Mouse (Mus musculus) liver, embryonic 14.5 days (tissue): ENCODE data around the gene Endou. TPM values are rescaled to one million over a fixed set of nuclear protein-coding genes. Genes with fewer than 3 reads are reported as not detected.

Experiments
- ATAC-seq: fragments of 200-750 bp; cut with Nextera tagmentation; 2 replicates; pipeline ENCODE4 v1.8.0; 2017; ENCODE audit warnings: moderate number of reproducible peaks, mild to moderate bottlenecking, moderate library complexity; ENCODE audit not compliant: insufficient read depth
- DNase-seq, 3 experiments: peaks; one replicate each; pipeline ENCODE4 v3.0.0-alpha.2; 2012 to 2013; ENCODE audit warnings: low read depth in 3 of 3, low spot score in 3 of 3
- H3K27ac ChIP-seq: fragments of 300-500 bp; sonication (generic); 2 replicates; pipeline ENCODE4 v1.5.1; 2014; ENCODE audit warnings: moderate library complexity, mild to moderate bottlenecking, control low read depth, inconsistent platforms
- H3K27me3 ChIP-seq: fragments of 300-500 bp; sonication (generic); 2 replicates; pipeline ENCODE4 v1.6.1; 2014; ENCODE audit warnings: mild to moderate bottlenecking, low read length, moderate library complexity; ENCODE audit not compliant: control insufficient read depth, insufficient read depth
- H3K36me3 ChIP-seq: fragments of 300-500 bp; sonication (generic); replicated peaks from 2 replicates; pipeline ENCODE4 v1.6.1; 2014; ENCODE audit warnings: low read depth; ENCODE audit not compliant: control insufficient read depth, insufficient read depth
- H3K4me1 ChIP-seq, 2 experiments: fragments of 200-500 bp in 1 of 2; fragments of 300-500 bp in 1 of 2; sonication (generic) in 1 of 2; replicated peaks; 2 replicates each; pipeline ENCODE4 v1.6.1; 2012 to 2014; ENCODE audit warnings: antibody characterized with exemption in 1 of 2, inconsistent platforms in 1 of 2, low read length in 1 of 2; ENCODE audit not compliant: control insufficient read depth in 2 of 2, insufficient read depth in 2 of 2
- H3K4me2 ChIP-seq: fragments of 300-500 bp; sonication (generic); 2 replicates; pipeline ENCODE4 v1.6.1; 2014; ENCODE audit warnings: low read depth, mild to moderate bottlenecking, control low read depth, moderate library complexity
- H3K4me3 ChIP-seq, 2 experiments: fragments of 200-500 bp in 1 of 2; fragments of 300-500 bp in 1 of 2; sonication (generic) in 1 of 2; 2 replicates each; pipeline ENCODE4 v1.5.1; 2012 to 2014; ENCODE audit warnings: low read depth in 2 of 2, low read length in 2 of 2, mild to moderate bottlenecking in 2 of 2, control low read depth in 1 of 2, inconsistent platforms in 1 of 2, moderate library complexity in 1 of 2; ENCODE audit not compliant: insufficient read depth in 1 of 2
- H3K9ac ChIP-seq: fragments of 300-500 bp; sonication (generic); replicated peaks from 2 replicates; pipeline ENCODE4 v1.6.1; 2014; ENCODE audit warnings: mild to moderate bottlenecking, control low read depth, moderate library complexity
- H3K9me3 ChIP-seq: fragments of 300-500 bp; sonication (generic); 2 replicates; pipeline ENCODE4 v1.6.1; 2016; ENCODE audit warnings: low read length, mixed read lengths; ENCODE audit not compliant: control insufficient read depth
- CTCF ChIP-seq: IDR thresholded peaks from 2 replicates; pipeline ENCODE4 v1.5.1; 2016; ENCODE audit warnings: antibody characterized with exemption, low read depth, control low read depth
- EP300 ChIP-seq: IDR thresholded peaks from 2 replicates; pipeline ENCODE4 v1.6.1; 2016; ENCODE audit warnings: antibody characterized with exemption, low read depth
- WGBS: fragments of 180-500 bp; shearing (Covaris S2); extraction: QIAGEN DNeasy Blood & Tissue Kit; methylation state at CpG from one replicate; pipeline ENCODE4 v1.1.7; 2014; ENCODE audit not compliant: insufficient replicate concordance; 5-methylcytosine and 5-hydroxymethylcytosine counted together
- polyA plus RNA-seq, 2 experiments: library from polyadenylated mRNA; depleted of rRNA in 1 of 2; stranded (reverse) in 1 of 2; unstranded in 1 of 2; fragments of >200 nt; fragmentation: Nextera tagmentation in 1 of 2; extraction: Ambion mirVana in 1 of 2; gene quantifications; 2 replicates each; pipeline versions ENCODE4 v1.2.1 to v1.2.3; 2012 to 2014

The Endou gene
- polyA plus RNA-seq, 2 experiments, result 0.01 TPM; not detected in 1

GRCm38 (mm10) chr15:97718535-97719155 is 12.5 kb downstream of the Endou start:
- H3K4me2 ChIP-seq, result no peak overlapping the region
- 61% methylated on average over 8 of the region's 8 CpGs for WGBS
- no peak overlapping the region for H3K9ac ChIP-seq
- no peaks in the 10 kb centered on the region for H3K9me3 ChIP-seq
- H3K4me3 ChIP-seq, result no peak overlapping the region
- TF ChIP-seq EP300 (no peak), CTCF (no peak)
- ATAC-seq (no peak), DNase-seq (no peak)
- no peak overlapping the region for H3K27ac ChIP-seq
- H3K27me3 ChIP-seq, result no peaks in the 10 kb centered on the region
- H3K36me3 ChIP-seq, result no peaks in the 10 kb centered on the region
- no peaks in the 10 kb centered on the region for H3K4me1 ChIP-seq

- Histone ChIP-seq H3K4me3 (no peak overlapping the region), H3K27ac (no peak overlapping the region), H3K4me1 (no peaks in the 10 kb centered on the region; a peak in 1 of 4 replicates), H3K36me3 (no peaks in the 10 kb centered on the region), H3K4me2 (no peak overlapping the region), H3K27me3 (no peaks in the 10 kb centered on the region), H3K9me3 (no peaks in the 10 kb centered on the region), H3K9ac (no peak overlapping the region)
- ATAC-seq (no peak), DNase-seq (peak; percentile 12 to 23 (median 14))
- WGBS, result 31% methylated on average over 12 of the region's 12 CpGs
- TF ChIP-seq EP300 (no peak), CTCF (peak; percentile 72)
These were observed 13.1 kb downstream of the Endou start for GRCm38 (mm10) chr15:97717861-97718534.

- Histone ChIP-seq H3K9me3 (no peaks in the 10 kb centered on the region), H3K27ac (no peak overlapping the region), H3K27me3 (no peaks in the 10 kb centered on the region), H3K9ac (no peak overlapping the region), H3K4me3 (no peak overlapping the region), H3K4me1 (no peaks in the 10 kb centered on the region; a peak in 1 of 4 replicates), H3K4me2 (no peak overlapping the region), H3K36me3 (no peaks in the 10 kb centered on the region)
- DNase-seq (no peak), ATAC-seq (no peak)
- TF ChIP-seq EP300, result no peak
- TF ChIP-seq CTCF, result no peak
- 54% methylated on average over 11 of the region's 11 CpGs for WGBS
These were observed 14.4 kb downstream of the Endou start for GRCm38 (mm10) chr15:97716782-97717181.

- no peak overlapping the region for H3K4me2 ChIP-seq
- 82% methylated on average over 1 of the region's 1 CpGs for WGBS
- H3K36me3 ChIP-seq, result no peaks in the 10 kb centered on the region
- TF ChIP-seq CTCF, result no peak
- no peak for TF ChIP-seq EP300
- no peaks in the 10 kb centered on the region for H3K9me3 ChIP-seq
- no peak overlapping the region for H3K27ac ChIP-seq
- DNase-seq (no peak), ATAC-seq (no peak)
- H3K4me1 ChIP-seq, result no peaks in the 10 kb centered on the region; a peak in 1 of 4 replicates
- H3K4me3 ChIP-seq, result no peak overlapping the region
- H3K9ac ChIP-seq, result no peak overlapping the region
- H3K27me3 ChIP-seq, result no peaks in the 10 kb centered on the region
These were observed 15.4 kb downstream of the Endou start for GRCm38 (mm10) chr15:97715734-97716133.

- no peaks in the 10 kb centered on the region for H3K9me3 ChIP-seq
- no peaks in the 10 kb centered on the region; a peak in 1 of 4 replicates for H3K4me1 ChIP-seq
- DNase-seq (no peak), ATAC-seq (no peak)
- no peak overlapping the region for H3K4me2 ChIP-seq
- H3K36me3 ChIP-seq, result no peaks in the 10 kb centered on the region
- H3K27ac ChIP-seq, result no peak overlapping the region
- no peak overlapping the region for H3K4me3 ChIP-seq
- 79% methylated on average over 8 of the region's 8 CpGs for WGBS
- no peak overlapping the region for H3K9ac ChIP-seq
- no peaks in the 10 kb centered on the region for H3K27me3 ChIP-seq
- no peak for TF ChIP-seq EP300
- no peak for TF ChIP-seq CTCF
These were observed 16.1 kb downstream of the Endou start for GRCm38 (mm10) chr15:97715083-97715482.
